ENCODE assay signal across 8 mouse cellular contexts in genomic region chr13:67682959-67683735, GRCm38 (mm10). TPM values are rescaled to one million over a fixed set of nuclear protein-coding genes. Genes with fewer than 3 reads are reported as not detected.
A peak's percentile ranks its signal among the peaks of the same experiment; 100 is the strongest.
DNase-seq lines count a peak whose midpoint lies in the region; ATAC-seq lines count a peak whose summit lies in the region.
"Not testable (repeated sequence)": the region's sequence is repeated elsewhere in the genome, so short reads cannot be mapped to it uniquely, and the experiment has no call there.

No protein-coding gene starts in this region.

- H3K4me1 ChIP-seq in lung, embryonic 16.5 days (replicated peaks; ENCODE audit: control insufficient read depth, insufficient read depth, low read length): not testable (repeated sequence)

- peak overlapping the region; percentile 69 for H3K4me2 ChIP-seq in lung, embryonic 16.5 days (ENCODE audit: low read depth, low read length)

- H3K9me3 ChIP-seq in lung, embryonic 16.5 days (ENCODE audit: control insufficient read depth, low read length): not testable (repeated sequence)

- WGBS in lung, embryonic 16.5 days: 7% methylated on average over 16 of the region's 16 CpGs

- H3K36me3 ChIP-seq in lung, embryonic 16.5 days (ENCODE audit: control insufficient read depth, insufficient read depth, low read length): not testable (repeated sequence)

- peak; percentile 100 for ATAC-seq in hematopoietic stem cell, adult 5-6 weeks (replicated peaks in 1 of 2; ENCODE audit: insufficient read depth in 1 of 2, low FRiP score in 2 of 2, low TSS enrichment in 1 of 2, low read depth in 1 of 2, poor library complexity in 2 of 2, severe bottlenecking in 2 of 2)
- ATAC-seq in lung, embryonic 16.5 days (ENCODE audit: low read depth): peak; percentile 100

- peak overlapping the region; percentile 76 for H3K4me3 ChIP-seq in lung, embryonic 16.5 days (ENCODE audit: low read length)

- H3K27me3 ChIP-seq in lung, embryonic 16.5 days (ENCODE audit: control insufficient read depth, insufficient read depth, low read depth, low read length): not testable (repeated sequence)

- H3K9ac ChIP-seq in lung, embryonic 16.5 days (ENCODE audit: low read length): peak overlapping the region; percentile 82

- not testable (repeated sequence) for H3K27ac ChIP-seq in lung, embryonic 16.5 days (ENCODE audit: low read length)

- DNase-seq in MEL-GATA-1-ER (ENCODE audit: extremely low read depth, low read depth): peak; percentile 84
- peak; percentile 78 for DNase-seq in cerebellum, adult 8-10 months
- peak; percentile 90 for DNase-seq in forelimb bud, embryonic 11.5 days (ENCODE audit: low read depth, low spot score)
- peak; percentile 77 for DNase-seq in layer of hippocampus, adult 9-10 months (ENCODE audit: low spot score)
- DNase-seq in ovary, postnatal 10 days (ENCODE audit: low spot score): peak; percentile 47
- DNase-seq in thymus, postnatal 10 days (ENCODE audit: low spot score in 2 of 2): peak; percentile 61 to 62

RNA-seq across cellular contexts. Expression of gene Zfp738, which starts 3.7 kb away (rescaled TPM):
- 32.5 and 35.5 TPM in 2 replicates for total RNA-seq in hematopoietic stem cell, adult 5-6 weeks (2017)
- 11.6 and 12.9 TPM in 2 replicates for polyA plus RNA-seq in lung, embryonic 16.5 days (2015; fragmentation: Nextera tagmentation; extraction: Ambion mirVana)

RNA-seq across cellular contexts. Expression of gene Zfp729a, which starts 45.6 kb away (rescaled TPM):
- total RNA-seq in hematopoietic stem cell, adult 5-6 weeks (2017): 17.4 and 21.3 TPM in 2 replicates
- polyA plus RNA-seq in lung, embryonic 16.5 days (2015; fragmentation: Nextera tagmentation; extraction: Ambion mirVana): 2.5 and 2.6 TPM in 2 replicates

RNA-seq across cellular contexts. Expression of gene Gm49345, which starts 45.6 kb away (rescaled TPM):
- not detected in 2 replicates for total RNA-seq in hematopoietic stem cell, adult 5-6 weeks (2017)
- 0.69 TPM in 1 of 2 replicates, not detected in the other for polyA plus RNA-seq in lung, embryonic 16.5 days (2015; fragmentation: Nextera tagmentation; extraction: Ambion mirVana)

RNA-seq across cellular contexts. Expression of gene Zfp65, which starts 45.8 kb away (rescaled TPM):
- total RNA-seq in hematopoietic stem cell, adult 5-6 weeks (2017): 23.2 and 29.6 TPM in 2 replicates
- polyA plus RNA-seq in lung, embryonic 16.5 days (2015; fragmentation: Nextera tagmentation; extraction: Ambion mirVana): 5.6 and 6.8 TPM in 2 replicates
